Mouse (Mus musculus) forebrain, postnatal 0 days (tissue): ENCODE data around the gene Kremen1. TPM values are rescaled to one million over a fixed set of nuclear protein-coding genes. Genes with fewer than 3 reads are reported as not detected.

Experiments
- ATAC-seq: fragments of 200-750 bp; cut with Nextera tagmentation; 2 replicates; pipeline ENCODE4 v1.8.0; 2017; ENCODE audit warnings: mild to moderate bottlenecking, moderate library complexity
- DNase-seq: peaks from one replicate; pipeline ENCODE4 v3.0.0-alpha.2; 2015
- H3K27ac ChIP-seq: fragments of 300-500 bp; sonication (generic); 2 replicates; pipeline ENCODE4 v1.5.1; 2014; ENCODE audit warnings: low read depth, mild to moderate bottlenecking, antibody characterized with exemption, low read length, moderate library complexity, mixed read lengths
- H3K27me3 ChIP-seq: fragments of 300-500 bp; sonication (generic); 2 replicates; pipeline ENCODE4 v1.6.1; 2014; ENCODE audit warnings: mild to moderate bottlenecking, low read length, mixed read lengths; ENCODE audit not compliant: insufficient read depth
- H3K36me3 ChIP-seq: fragments of 300-500 bp; sonication (generic); 2 replicates; pipeline ENCODE4 v1.6.1; 2014; ENCODE audit warnings: mild to moderate bottlenecking, moderate library complexity; ENCODE audit not compliant: insufficient read depth
- H3K4me1 ChIP-seq: fragments of 300-500 bp; sonication (generic); 2 replicates; pipeline ENCODE4 v1.6.1; 2014; ENCODE audit warnings: antibody characterized with exemption; ENCODE audit not compliant: insufficient read depth
- H3K4me2 ChIP-seq: fragments of 300-500 bp; sonication (generic); 2 replicates; pipeline ENCODE4 v1.6.1; 2014; ENCODE audit warnings: low read depth, mild to moderate bottlenecking, moderate library complexity
- H3K4me3 ChIP-seq: fragments of 300-500 bp; sonication (generic); 2 replicates; pipeline ENCODE4 v1.5.1; 2014; ENCODE audit warnings: low read depth, low read length, mixed read lengths
- H3K9ac ChIP-seq: fragments of 300-500 bp; sonication (generic); 2 replicates; pipeline ENCODE4 v1.6.1; 2014; ENCODE audit warnings: mild to moderate bottlenecking
- H3K9me3 ChIP-seq: fragments of 300-500 bp; sonication (generic); 2 replicates; pipeline ENCODE4 v1.6.1; 2016; ENCODE audit warnings: low read length
- CTCF ChIP-seq: sonication (generic); IDR thresholded peaks from 2 replicates; pipeline ENCODE4 v1.5.1; 2016; ENCODE audit warnings: antibody characterized with exemption, control low read depth, low read depth
- WGBS: fragments of 180-500 bp; shearing (Covaris S2); extraction: QIAGEN DNeasy Blood & Tissue Kit; methylation state at CpG from one replicate; pipeline ENCODE4 v1.1.7; 2014; 5-methylcytosine and 5-hydroxymethylcytosine counted together
- polyA plus RNA-seq: library from polyadenylated mRNA; unstranded; fragments of >200 nt; fragmentation: Nextera tagmentation; extraction: Ambion mirVana; gene quantifications from 2 replicates; pipeline ENCODE4 v1.2.1, GENCODE M21; 2015
- total RNA-seq: library from RNA; depleted of rRNA; stranded (reverse); fragments of >200 nt; gene quantifications from 2 replicates; pipeline ENCODE4 v1.2.3, GENCODE M21; 2014

The Kremen1 gene
- total and polyA plus RNA-seq, 2 experiments from 2014 or later: 2.9 to 9.7 TPM

- Histone ChIP-seq H3K36me3 (no peaks in the 10 kb centered on the region), H3K9ac (no peak overlapping the region), H3K27me3 (no peaks in the 10 kb centered on the region), H3K4me1 (no peaks in the 10 kb centered on the region), H3K9me3 (no peaks in the 10 kb centered on the region), H3K27ac (no peak overlapping the region), H3K4me2 (no peak overlapping the region), H3K4me3 (no peak overlapping the region)
- TF ChIP-seq CTCF: no peak
- ATAC-seq: no peak
- WGBS: 90% methylated on average over 11 of the region's 11 CpGs
- no peak for DNase-seq
These were observed 103.3 kb downstream of the Kremen1 start for GRCm38 (mm10) chr11:5158056-5158455.

GRCm38 (mm10) chr11:5154961-5155805 lies 106.2 kb downstream of the Kremen1 start:
- Histone ChIP-seq H3K27me3 (no peaks in the 10 kb centered on the region), H3K27ac (no peak overlapping the region), H3K4me3 (no peak overlapping the region), H3K4me1 (no peaks in the 10 kb centered on the region), H3K9me3 (no peaks in the 10 kb centered on the region), H3K36me3 (no peaks in the 10 kb centered on the region), H3K4me2 (no peak overlapping the region), H3K9ac (no peak overlapping the region)
- TF ChIP-seq CTCF: no peak
- DNase-seq: no peak
- WGBS: 49% methylated on average over 10 of the region's 10 CpGs
- ATAC-seq: peak; percentile 30; the same call in 1 of the 2 replicates

- H3K27ac ChIP-seq: 0 out of 2 replicates have a peak within 1 kb of the TSS, but pooled peaks have one; percentile 21
- H3K9ac ChIP-seq: peak within 1 kb of the TSS; percentile 74
- 3% methylated on average over 31 of the region's 53 CpGs for WGBS
- H3K4me2 ChIP-seq: peak within 1 kb of the TSS; percentile 90
- no peaks in the 10 kb centered on the region for H3K9me3 ChIP-seq
- H3K27me3 ChIP-seq: no peaks in the 10 kb centered on the region
- no peaks in the 10 kb centered on the region for H3K36me3 ChIP-seq
- no peak for TF ChIP-seq CTCF
- DNase-seq (no peak), ATAC-seq (peak; percentile 71)
- H3K4me3 ChIP-seq: peak within 1 kb of the TSS; percentile 52
- H3K4me1 ChIP-seq: no peaks in the 10 kb centered on the region
These were observed 109.5 kb downstream of the Kremen1 start, which contains the start of gene Emid1 for GRCm38 (mm10) chr11:5151680-5152337. Gene Emid1, minus strand, starts transcription at chr11:5152257.

GRCm38 (mm10) chr11:5151247-5151630 lies 110.1 kb downstream of the Kremen1 start:
- WGBS: 12% methylated on average over 4 of the region's 4 CpGs

GRCm38 (mm10) chr11:5150416-5151246 lies 110.7 kb downstream of the Kremen1 start:
- Histone ChIP-seq H3K36me3 (no peaks in the 10 kb centered on the region), H3K9ac (no peak overlapping the region), H3K4me2 (peak overlapping the region; percentile 90; the same call in 1 of the 2 replicates), H3K9me3 (no peaks in the 10 kb centered on the region), H3K4me1 (no peaks in the 10 kb centered on the region), H3K27ac (no peak overlapping the region), H3K4me3 (no peak overlapping the region), H3K27me3 (no peaks in the 10 kb centered on the region)
- DNase-seq: no peak
- WGBS: 55% methylated on average over 9 of the region's 9 CpGs
- no peak for ATAC-seq
- TF ChIP-seq CTCF: no peak

More at GRCm38 (mm10) chr11:5151247-5151630, 110.1 kb downstream of the Kremen1 start:
- H3K4me1 ChIP-seq: no peaks in the 10 kb centered on the region
- peak overlapping the region; percentile 90 for H3K4me2 ChIP-seq
- no peak for DNase-seq
- H3K9ac ChIP-seq: peak overlapping the region; percentile 74
- H3K9me3 ChIP-seq: no peaks in the 10 kb centered on the region
- no peaks in the 10 kb centered on the region for H3K27me3 ChIP-seq
- H3K36me3 ChIP-seq: no peaks in the 10 kb centered on the region
- no peak for TF ChIP-seq CTCF
- no peak for ATAC-seq
- no peak overlapping the region for H3K27ac ChIP-seq
- peak overlapping the region; percentile 52 for H3K4me3 ChIP-seq

GRCm38 (mm10) chr11:5149955-5150354 lies 111.4 kb downstream of the Kremen1 start:
- Histone ChIP-seq H3K27me3 (no peaks in the 10 kb centered on the region), H3K27ac (no peak overlapping the region), H3K36me3 (no peaks in the 10 kb centered on the region), H3K9ac (no peak overlapping the region), H3K4me1 (no peaks in the 10 kb centered on the region), H3K4me3 (no peak overlapping the region), H3K4me2 (no peak overlapping the region), H3K9me3 (no peaks in the 10 kb centered on the region)
- no peak for TF ChIP-seq CTCF
- ATAC-seq (no peak), DNase-seq (no peak)
- WGBS: 30% methylated on average over 9 of the region's 9 CpGs
